Mouse (Mus musculus): ENCODE data around the gene Scn7a. TPM values are rescaled to one million over a fixed set of nuclear protein-coding genes. Genes with fewer than 3 reads are reported as not detected.

Gene Scn7a
- total RNA-seq, 2 experiments from 2014 or later = 0.95 to 1.2 TPM

Other genes with a start within 250 kb of the Scn7a start
- 1 to 10 TPM; 3.8 to 3.9 TPM for gene Scn9a, start 150.0 kb downstream of the Scn7a start, total RNA-seq (2021)

Data from layer of hippocampus, postnatal 14 days (tissue).